Mouse (Mus musculus) gastrocnemius, postnatal 14 days (tissue): ENCODE measurements around the gene Nsun7. TPM values are rescaled to one million over a fixed set of nuclear protein-coding genes. Genes with fewer than 3 reads are reported as not detected.
A peak's percentile ranks its signal among the peaks of the same experiment; 100 is the strongest.

Source experiments
- DNase-seq: peaks from one replicate; pipeline ENCODE4 v3.0.0; 2021; ENCODE audit warnings: mixed read lengths
- intact Hi-C: fragments of 180-260 bp; cut with DNase I; formaldehyde crosslinking; loops from one replicate; pipeline ENCODE4 v1.15.1; 2025; ENCODE audit warnings: low total_unique reads
- total RNA-seq, 2 experiments: library from RNA; stranded (reverse); gene quantifications; 2 replicates each; pipeline ENCODE4 v1.2.3; 2021

Nsun7 gene
- total RNA-seq, 2 experiments from 2014 or later = not detected

- no peak for DNase-seq
- intact Hi-C loops = loop anchor here (10.0 kb wide), 1 partner anchor 94 kb away; no protein-coding TSS in a partner anchor
Observed at GRCm38 (mm10) chr5:66271141-66271540, 11.4 kb downstream of the Nsun7 start.

GRCm38 (mm10) chr5:66274417-66274816 lies 14.7 kb downstream of the Nsun7 start:
- intact Hi-C loops = loop anchor here (10.0 kb wide), 1 partner anchor 90 kb away; no protein-coding TSS in a partner anchor
- DNase-seq = no peak

GRCm38 (mm10) chr5:66279650-66280049 lies 20.0 kb downstream of the Nsun7 start:
- no peak for DNase-seq
- intact Hi-C loops = loop anchor here (10.0 kb wide), 1 partner anchor 85 kb away; no protein-coding TSS in a partner anchor

- no peak for DNase-seq
- intact Hi-C loops = no loop called here
Observed at GRCm38 (mm10) chr5:66280742-66281141, 21.0 kb downstream of the Nsun7 start.

GRCm38 (mm10) chr5:66294106-66294625 lies 34.5 kb downstream of the Nsun7 start:
- intact Hi-C loops = no loop called here
- DNase-seq = no peak

GRCm38 (mm10) chr5:66294952-66295351 lies 35.3 kb downstream of the Nsun7 start:
- no peak for DNase-seq
- intact Hi-C loops = no loop called here

- intact Hi-C loops = no loop called here
- no peak for DNase-seq
Observed at GRCm38 (mm10) chr5:66296116-66296515, 36.4 kb downstream of the Nsun7 start.

GRCm38 (mm10) chr5:66298856-66299255 lies 39.2 kb downstream of the Nsun7 start:
- intact Hi-C loops = no loop called here
- no peak for DNase-seq

- intact Hi-C loops = no loop called here
- DNase-seq = no peak
Observed at GRCm38 (mm10) chr5:66300576-66300975, 40.9 kb downstream of the Nsun7 start.

- no peak for DNase-seq
- intact Hi-C loops = no loop called here
Observed at GRCm38 (mm10) chr5:66302085-66302815, 42.6 kb downstream of the Nsun7 start.

- DNase-seq = no peak
Observed at GRCm38 (mm10) chr5:66302873-66303272, 43.2 kb downstream of the Nsun7 start.

GRCm38 (mm10) chr5:66304300-66305067 lies 44.8 kb downstream of the Nsun7 start:
- no peak for DNase-seq
- intact Hi-C loops = no loop called here

More at GRCm38 (mm10) chr5:66302873-66303272, 43.2 kb downstream of the Nsun7 start:
- intact Hi-C loops = no loop called here

GRCm38 (mm10) chr5:66305511-66305910 lies 45.8 kb downstream of the Nsun7 start:
- intact Hi-C loops = no loop called here
- no peak for DNase-seq

- no peak for DNase-seq
- intact Hi-C loops = no loop called here
Observed at GRCm38 (mm10) chr5:66310328-66310727, 50.6 kb downstream of the Nsun7 start.

GRCm38 (mm10) chr5:66310806-66311205 lies 51.1 kb downstream of the Nsun7 start:
- intact Hi-C loops = no loop called here
- DNase-seq = no peak

GRCm38 (mm10) chr5:66315791-66316190 lies 56.1 kb downstream of the Nsun7 start:
- intact Hi-C loops = no loop called here
- no peak for DNase-seq

- DNase-seq = peak; percentile 38
- intact Hi-C loops = no loop called here
Observed at GRCm38 (mm10) chr5:66319341-66319740, 59.6 kb downstream of the Nsun7 start.

GRCm38 (mm10) chr5:66319827-66320404 lies 60.2 kb downstream of the Nsun7 start:
- intact Hi-C loops = no loop called here
- no peak for DNase-seq

- intact Hi-C loops = no loop called here
- DNase-seq = no peak
Observed at GRCm38 (mm10) chr5:66323131-66323530, 63.4 kb downstream of the Nsun7 start.

GRCm38 (mm10) chr5:66323603-66324002 lies 63.9 kb downstream of the Nsun7 start:
- intact Hi-C loops = no loop called here
- DNase-seq = peak; percentile 35
